Comparison of ENCODE assay signal across 30 mouse cellular contexts in genomic region chr14:96683943-96684342, GRCm38 (mm10).
A peak's percentile ranks its signal among the peaks of the same experiment; 100 is the strongest.
DNase-seq lines count a peak whose midpoint lies in the region; ATAC-seq and TF ChIP-seq lines count a peak whose summit lies in the region.
"Had no signal": no experiment of that assay in that cellular context is flagged by ENCODE, and none has a peak within 500 bp of the region (broad histone marks: within the 10 kb centered on the region; RNA-seq: fewer than 3 reads in every experiment).

No protein-coding gene starts in this region.

- WGBS in intestine, postnatal 0 days, result 77% methylated on average over 5 of the region's 5 CpGs

- no peak overlapping the region for H3K9ac ChIP-seq in intestine, postnatal 0 days (ENCODE audit: low read depth, low read length)
- H3K9ac ChIP-seq: embryonic facial prominence, embryonic 12.5 days; embryonic facial prominence, embryonic 15.5 days; forebrain, embryonic 12.5 days; forebrain, embryonic 15.5 days; heart, embryonic 12.5 days; heart, embryonic 15.5 days; hindbrain, embryonic 13.5 days; intestine, embryonic 15.5 days had no signal

- no peaks in the 10 kb centered on the region for H3K36me3 ChIP-seq in intestine, postnatal 0 days (ENCODE audit: control insufficient read depth, insufficient read depth)
- H3K36me3 ChIP-seq: embryonic facial prominence, embryonic 12.5 days; embryonic facial prominence, embryonic 15.5 days; forebrain, embryonic 12.5 days; forebrain, embryonic 15.5 days; heart, embryonic 12.5 days; heart, embryonic 15.5 days; hindbrain, embryonic 10.5 days; hindbrain, embryonic 13.5 days; intestine, embryonic 15.5 days had no signal

- H3K9me3 ChIP-seq in intestine, postnatal 0 days (ENCODE audit: control insufficient read depth), result no peaks in the 10 kb centered on the region
- H3K9me3 ChIP-seq: embryonic facial prominence, embryonic 12.5 days; embryonic facial prominence, embryonic 15.5 days; forebrain, embryonic 12.5 days; forebrain, embryonic 15.5 days; heart, embryonic 12.5 days; heart, embryonic 15.5 days; hindbrain, embryonic 10.5 days; hindbrain, embryonic 13.5 days; intestine, embryonic 15.5 days had no signal

- H3K27me3 ChIP-seq in intestine, postnatal 0 days (replicated peaks; ENCODE audit: control insufficient read depth, insufficient read depth, low read length), result no peaks in the 10 kb centered on the region
- H3K27me3 ChIP-seq: embryonic facial prominence, embryonic 12.5 days; embryonic facial prominence, embryonic 15.5 days; forebrain, embryonic 12.5 days; forebrain, embryonic 15.5 days; heart, embryonic 12.5 days; heart, embryonic 15.5 days; hindbrain, embryonic 13.5 days; intestine, embryonic 15.5 days had no signal

- peak; percentile 65 for DNase-seq in 3T3-L1 (ENCODE audit: low read depth, low spot score)
- peak; percentile 6 for DNase-seq in Muller cell, postnatal 12 days (ENCODE audit: inconsistent ontology term)
- no peak for DNase-seq in embryo, embryonic 9.5 days (ENCODE audit: extremely low spot score)
- no peak for DNase-seq in retina, postnatal 1 day
- DNase-seq: adrenal gland, adult 8-10 months; adrenal gland, postnatal 36 days; B cell, adult 2 months; cerebellum, adult 18-20 months; cerebellum, adult 9-10 months; cerebellum, postnatal 14 days; gastrocnemius, postnatal 25 days; heart, adult 18-20 months; heart, postnatal 10 days; heart, postnatal 36 days; kidney, adult 18-20 months had no signal

- ATAC-seq in intestine, postnatal 0 days, result no peak
- ATAC-seq: activated CD4-positive, CD25-positive, alpha-beta regulatory T cell, adult 4 months; CD4-positive, CD25-positive, alpha-beta regulatory T cell, adult 4 months; forebrain, embryonic 15.5 days; hindbrain, embryonic 16.5 days; intestine, embryonic 15.5 days had no signal

- TF ChIP-seq CTCF in embryonic fibroblast, embryonic 13.5 days (IDR thresholded peaks at IDR 0.05; ENCODE audit: borderline replicate concordance, insufficient read depth, low read length), result no peak
- no peak for TF ChIP-seq CTCF in intestine, postnatal 0 days (IDR thresholded peaks at IDR 0.05; ENCODE audit: low read depth)

- H3K4me2 ChIP-seq in intestine, postnatal 0 days (replicated peaks; ENCODE audit: low read depth), result no peak overlapping the region
- H3K4me2 ChIP-seq: embryonic facial prominence, embryonic 12.5 days; embryonic facial prominence, embryonic 15.5 days; forebrain, embryonic 12.5 days; forebrain, embryonic 15.5 days; heart, embryonic 12.5 days; heart, embryonic 15.5 days; hindbrain, embryonic 13.5 days; intestine, embryonic 15.5 days had no signal

- TF ChIP-seq POLR2A in embryonic fibroblast, embryonic 13.5 days (IDR thresholded peaks at IDR 0.05; ENCODE audit: low read depth, low read length), result no peak

- H3K4me3 ChIP-seq in embryonic fibroblast, embryonic 13.5 days (ENCODE audit: insufficient read depth, low read length), result no peak overlapping the region
- no peak overlapping the region for H3K4me3 ChIP-seq in intestine, postnatal 0 days (ENCODE audit: low read depth, low read length)
- H3K4me3 ChIP-seq: embryonic facial prominence, embryonic 12.5 days; embryonic facial prominence, embryonic 15.5 days; erythroblast, embryonic 14.5 days; forebrain, embryonic 12.5 days; forebrain, embryonic 15.5 days; heart, embryonic 12.5 days; heart, embryonic 15.5 days; hindbrain, embryonic 10.5 days; hindbrain, embryonic 13.5 days; intestine, embryonic 15.5 days had no signal

- peak overlapping the region; percentile 31; the same call in 1 of the 2 replicates for H3K27ac ChIP-seq in embryonic fibroblast, embryonic 13.5 days (ENCODE audit: insufficient read depth, low read length)
- H3K27ac ChIP-seq in intestine, postnatal 0 days (ENCODE audit: low read depth, low read length), result no peak overlapping the region
- H3K27ac ChIP-seq: embryonic facial prominence, embryonic 12.5 days; embryonic facial prominence, embryonic 15.5 days; forebrain, embryonic 12.5 days; forebrain, embryonic 15.5 days; heart, embryonic 15.5 days; hindbrain, embryonic 10.5 days; hindbrain, embryonic 13.5 days; intestine, embryonic 15.5 days had no signal

- H3K4me1 ChIP-seq in embryonic fibroblast, embryonic 13.5 days (ENCODE audit: control insufficient read depth, insufficient read depth, low read length), result no peaks in the 10 kb centered on the region; the same call in 1 of the 2 replicates
- H3K4me1 ChIP-seq in intestine, postnatal 0 days (replicated peaks; ENCODE audit: control insufficient read depth, insufficient read depth, low read length), result no peaks in the 10 kb centered on the region
- H3K4me1 ChIP-seq: embryonic facial prominence, embryonic 12.5 days; embryonic facial prominence, embryonic 15.5 days; forebrain, embryonic 12.5 days; forebrain, embryonic 15.5 days; heart, embryonic 12.5 days; heart, embryonic 15.5 days; hindbrain, embryonic 10.5 days; hindbrain, embryonic 13.5 days; intestine, embryonic 15.5 days had no signal

Comparison
In these comparisons a context has a peak if more than half of its experiments do, and no peak if none do; other contexts are left out.
1. DNase-seq: peak in 3T3-L1 (single experiment) and Muller cell, postnatal 12 days (single experiment); none in embryo, embryonic 9.5 days (single experiment) and retina, postnatal 1 day (single experiment).